Mouse (Mus musculus) regulatory T cell (primary cell): ENCODE results near the gene Myadml2.

Source experiments
- in situ Hi-C: fragments of 300-600 bp; cut with MboI, MseI; formaldehyde crosslinking; loops from one replicate; pipeline ENCODE4 v1.15.1; 2025; ENCODE audit warnings: high pct_unique_total_duplicates

Myadml2 gene

GRCm38 (mm10) chr11:120661076-120661460 is 13.1 kb upstream of the Myadml2 start, which contains the start of gene Notum:
Gene Notum (minus strand): TSS chr11:120661175.
- in situ Hi-C loops: no loop called here

GRCm38 (mm10) chr11:120660301-120661075 is 12.5 kb upstream of the Myadml2 start:
- in situ Hi-C loops: no loop called here

GRCm38 (mm10) chr11:120659509-120660300 is 11.7 kb upstream of the Myadml2 start:
- in situ Hi-C loops: no loop called here

- in situ Hi-C loops: no loop called here
These were observed 11.0 kb upstream of the Myadml2 start for GRCm38 (mm10) chr11:120658876-120659410.

- in situ Hi-C loops: no loop called here
These were observed 9.3 kb upstream of the Myadml2 start for GRCm38 (mm10) chr11:120657301-120657700.

GRCm38 (mm10) chr11:120654741-120655140 is 6.8 kb upstream of the Myadml2 start:
- in situ Hi-C loops: no loop called here

GRCm38 (mm10) chr11:120651872-120652271 is 3.9 kb upstream of the Myadml2 start:
- in situ Hi-C loops: no loop called here

GRCm38 (mm10) chr11:120647047-120647830 is 719 bp downstream of the Myadml2 start:
- in situ Hi-C loops: no loop called here

- in situ Hi-C loops: no loop called here
These were observed 4.4 kb downstream of the Myadml2 start, which contains the start of gene Pycr1 for GRCm38 (mm10) chr11:120643601-120643987. Gene Pycr1 (minus strand): TSS chr11:120643769.

GRCm38 (mm10) chr11:120642939-120643600 is 4.9 kb downstream of the Myadml2 start:
- in situ Hi-C loops: no loop called here

GRCm38 (mm10) chr11:120641869-120642268 is 6.1 kb downstream of the Myadml2 start:
- in situ Hi-C loops: no loop called here

- in situ Hi-C loops: no loop called here
These were observed 6.7 kb downstream of the Myadml2 start for GRCm38 (mm10) chr11:120641255-120641654.

GRCm38 (mm10) chr11:120634810-120635209 is 13.1 kb downstream of the Myadml2 start:
- in situ Hi-C loops: no loop called here

GRCm38 (mm10) chr11:120633520-120634343 is 14.2 kb downstream of the Myadml2 start, which contains the start of gene Mafg:
Gene Mafg (minus strand): TSS chr11:120633600.
- in situ Hi-C loops: no loop called here

GRCm38 (mm10) chr11:120632559-120633519 is 15.1 kb downstream of the Myadml2 start:
- in situ Hi-C loops: no loop called here

GRCm38 (mm10) chr11:120631726-120632448 is 16.1 kb downstream of the Myadml2 start:
- in situ Hi-C loops: no loop called here

GRCm38 (mm10) chr11:120630881-120631725 is 16.9 kb downstream of the Myadml2 start:
- in situ Hi-C loops: no loop called here
